Mouse (Mus musculus) kidney, adult 10 weeks (tissue): ENCODE results near the gene Vmn1r213. TPM values are rescaled to one million over a fixed set of nuclear protein-coding genes. Genes with fewer than 3 reads are reported as not detected.

Experiments used
- polyA plus RNA-seq: library from polyadenylated mRNA; stranded (reverse); fragments of 350-450 nt; fragmentation: Illumina TruSeq; extraction: RNeasy Lipid Tissue Mini Kit (QIAGEN cat#74804); gene quantifications from one replicate; pipeline ENCODE4 v1.2.3, GENCODE M21; 2014; ENCODE audit warnings: low read depth, low replicate concordance

Vmn1r213 gene
- not detected for polyA plus RNA-seq

DNA sequence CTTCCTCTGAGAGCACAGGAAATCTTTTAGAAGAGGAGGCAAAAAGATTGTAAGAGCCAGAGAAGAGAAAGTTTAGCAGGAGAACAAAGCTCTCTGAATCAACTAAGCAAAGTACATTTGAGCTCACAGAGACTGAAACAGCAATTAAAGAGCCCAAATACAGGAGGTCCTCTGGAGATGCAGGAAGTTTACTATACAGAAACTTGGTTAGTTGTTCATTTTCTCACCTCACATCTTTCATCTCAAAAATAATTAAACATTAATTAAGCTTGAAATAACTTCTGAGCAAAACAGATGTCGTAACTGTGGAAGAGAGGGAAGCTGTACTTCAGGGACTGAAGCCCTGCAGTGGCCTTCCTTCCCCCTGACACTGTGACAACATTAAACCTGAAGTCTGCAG lies at the start of gene Vmn1r213:
Vmn1r213 (plus strand) TSS at position 301 of the 400 bp plus-strand sequence.

DNA sequence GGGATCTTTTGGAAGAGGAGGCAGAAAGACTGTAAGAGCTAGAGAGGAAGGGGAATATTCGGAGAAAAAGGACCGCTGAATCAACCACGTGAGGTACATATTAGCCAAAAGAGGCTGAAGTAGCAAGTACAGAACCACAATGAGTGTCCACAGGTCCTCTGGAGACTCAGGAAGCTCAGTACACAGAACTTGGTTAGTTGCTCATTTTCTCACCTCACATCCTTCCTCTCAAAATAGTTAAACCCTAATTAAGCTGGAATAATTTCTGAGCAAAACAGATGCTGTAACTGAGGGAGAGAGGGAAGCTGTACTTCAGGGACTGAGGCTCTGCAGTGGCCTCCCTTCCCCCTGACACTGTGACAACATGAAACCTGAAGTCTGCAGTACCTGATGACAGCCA lies 22.7 kb downstream of the Vmn1r213 start, which contains the start of gene Vmn1r214:
Vmn1r214 (plus strand) TSS at position 301 of the 400 bp plus-strand sequence.

Other genes with a start within 250 kb of the Vmn1r213 start
- not detected for gene Vmn1r208, start 230.3 kb upstream of the Vmn1r213 start, polyA plus RNA-seq
- not detected for gene Vmn1r209, start 198.0 kb upstream of the Vmn1r213 start, polyA plus RNA-seq
- not detected for gene Vmn1r210, start 176.3 kb upstream of the Vmn1r213 start, polyA plus RNA-seq
- not detected for gene Vmn1r211, start 150.1 kb upstream of the Vmn1r213 start, polyA plus RNA-seq
- not detected for gene Vmn1r212, start 123.5 kb upstream of the Vmn1r213 start, polyA plus RNA-seq
- not detected for gene Vmn1r214, start 22.8 kb downstream of the Vmn1r213 start, polyA plus RNA-seq
- gene Vmn1r215, start 60.4 kb downstream of the Vmn1r213 start, polyA plus RNA-seq, result not detected
- not detected for gene Vmn1r217, start 110.6 kb downstream of the Vmn1r213 start, polyA plus RNA-seq
- gene Vmn1r218, start 125.5 kb downstream of the Vmn1r213 start, polyA plus RNA-seq, result not detected
- gene Vmn1r219, start 151.7 kb downstream of the Vmn1r213 start, polyA plus RNA-seq, result not detected
- not detected for gene Vmn1r220, start 180.3 kb downstream of the Vmn1r213 start, polyA plus RNA-seq
- gene Vmn1r221, start 206.5 kb downstream of the Vmn1r213 start, polyA plus RNA-seq, result not detected
- not detected for gene Vmn1r222, start 228.3 kb downstream of the Vmn1r213 start, polyA plus RNA-seq
- not detected for gene Vmn1r223, start 239.5 kb downstream of the Vmn1r213 start, polyA plus RNA-seq